Mouse (Mus musculus) stomach, postnatal 0 days (tissue): Measurements from ENCODE around the gene Cd53.

Experiments
- CTCF ChIP-seq: IDR thresholded peaks from 2 replicates; pipeline ENCODE4 v1.5.1; 2016; ENCODE audit warnings: antibody characterized with exemption, low read depth, mild to moderate bottlenecking, moderate library complexity
- EP300 ChIP-seq: optimal IDR thresholded peaks from 2 replicates; pipeline ENCODE3; 2016; ENCODE audit warnings: antibody characterized with exemption

GRCm38 (mm10) chr3:106826187-106826586, 36.2 kb upstream of the Cd53 start, which contains the start of gene Olfr266:
- TF ChIP-seq CTCF (no peak), EP300 (no peak)
